Mouse (Mus musculus): Measurements from ENCODE around the gene Pitpnb.

The Pitpnb gene

GRCm38 (mm10) chr5:111421424-111421823 is 90.9 kb downstream of the Pitpnb start:
- DNase-seq (ENCODE audit: low read depth): no peak

DNA sequence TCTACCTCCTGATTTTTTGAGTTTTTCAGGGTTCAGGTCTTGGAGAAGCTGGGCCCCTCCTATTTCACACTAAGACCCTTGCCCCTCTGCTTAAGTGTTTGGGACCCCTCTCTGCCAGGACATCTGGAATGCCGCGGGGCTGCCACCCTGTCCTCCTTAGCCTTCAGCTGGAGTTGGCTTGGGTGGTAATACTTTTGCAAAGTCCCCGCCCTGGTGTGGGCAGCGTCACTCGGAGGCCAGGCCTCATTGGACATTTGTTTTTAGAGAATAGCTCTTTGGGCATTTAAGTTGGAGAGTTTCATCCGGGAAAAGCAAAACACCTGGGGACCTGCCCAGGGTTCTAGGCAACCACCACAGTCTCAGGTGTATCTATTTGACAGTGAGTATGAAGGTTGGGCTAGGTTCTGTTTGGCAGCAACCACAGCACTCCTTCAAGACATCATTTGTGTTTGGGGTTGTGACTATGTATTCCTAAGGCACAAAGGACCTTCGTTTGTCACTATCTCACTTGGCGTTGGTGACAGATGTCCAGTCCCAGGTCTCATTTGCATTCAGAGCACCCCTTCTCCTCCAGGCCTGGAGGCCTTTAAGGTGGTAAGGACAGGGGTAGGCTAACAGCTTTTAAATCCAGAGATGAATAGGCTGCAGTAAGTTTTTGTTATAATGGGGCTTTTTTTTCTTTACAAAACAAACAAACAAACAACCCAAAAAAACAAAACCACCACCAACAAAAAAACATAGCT is 91.7 kb downstream of the Pitpnb start:
- DNase-seq (ENCODE audit: low read depth): no peak

GRCm38 (mm10) chr5:111423011-111423410 is 92.4 kb downstream of the Pitpnb start:
- DNase-seq (ENCODE audit: low read depth): no peak

DNA sequence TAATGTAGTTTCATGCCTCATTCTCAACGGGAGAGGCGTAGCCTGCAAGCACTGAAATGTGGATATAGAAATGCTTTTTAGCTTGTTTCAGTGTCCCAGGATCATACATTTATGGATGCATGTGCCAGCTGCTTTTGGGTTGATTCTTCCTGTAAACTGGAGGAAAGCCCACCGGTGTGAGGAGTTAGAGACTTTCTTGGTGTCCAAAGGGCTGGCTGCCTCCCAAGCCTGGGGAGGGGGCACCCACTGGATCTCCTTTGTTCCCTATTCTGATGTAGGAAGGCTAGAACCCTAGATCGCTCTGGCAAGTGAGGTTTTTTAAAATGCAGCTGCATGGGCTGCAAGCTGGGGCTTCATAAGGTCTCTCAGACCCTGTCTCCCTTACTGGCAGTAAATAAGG is 93.1 kb downstream of the Pitpnb start:
- no peak for DNase-seq (ENCODE audit: low read depth)

- no peak for DNase-seq (ENCODE audit: low read depth)
These were observed 95.2 kb downstream of the Pitpnb start for GRCm38 (mm10) chr5:111425813-111426212.

DNA sequence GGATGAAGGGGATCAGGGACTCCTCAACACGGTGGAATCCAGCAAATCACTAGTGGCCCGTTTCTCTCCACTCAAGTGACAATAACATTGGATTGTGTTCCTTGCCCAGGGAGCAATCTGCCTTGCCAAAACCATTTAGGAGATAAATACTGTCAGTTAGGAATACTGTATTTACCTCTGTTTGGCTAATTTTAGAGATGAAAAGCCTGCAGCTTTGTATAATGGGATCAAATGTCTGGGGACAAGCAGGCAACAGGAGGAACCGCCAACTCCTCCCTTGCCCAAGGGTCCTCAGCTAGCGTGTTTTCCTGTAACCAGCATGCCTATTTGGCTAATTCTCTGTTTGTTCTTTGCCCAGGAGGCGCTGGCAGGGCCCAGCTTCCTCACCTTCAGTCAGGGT is 95.7 kb downstream of the Pitpnb start:
- DNase-seq (ENCODE audit: low read depth): no peak

DNA sequence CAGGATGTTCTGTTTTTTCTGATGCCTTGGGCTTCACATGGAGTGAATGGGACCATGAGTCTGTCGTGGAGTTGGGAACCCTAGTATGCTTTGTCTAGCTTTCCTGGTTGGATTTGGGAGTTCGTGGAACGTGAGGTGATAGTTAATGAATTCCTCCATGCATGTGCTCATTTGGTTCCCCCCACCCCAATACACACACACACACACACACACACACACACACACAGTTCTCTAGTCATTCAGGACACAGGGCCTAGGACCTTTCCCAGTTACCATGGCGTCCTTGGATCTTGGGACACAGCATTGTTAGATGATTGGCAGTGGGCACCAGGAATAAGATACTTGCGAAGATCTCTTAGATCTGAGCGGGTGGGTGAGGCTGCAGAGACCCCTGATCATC is 98.3 kb downstream of the Pitpnb start:
- DNase-seq (ENCODE audit: low read depth): no peak

DNA sequence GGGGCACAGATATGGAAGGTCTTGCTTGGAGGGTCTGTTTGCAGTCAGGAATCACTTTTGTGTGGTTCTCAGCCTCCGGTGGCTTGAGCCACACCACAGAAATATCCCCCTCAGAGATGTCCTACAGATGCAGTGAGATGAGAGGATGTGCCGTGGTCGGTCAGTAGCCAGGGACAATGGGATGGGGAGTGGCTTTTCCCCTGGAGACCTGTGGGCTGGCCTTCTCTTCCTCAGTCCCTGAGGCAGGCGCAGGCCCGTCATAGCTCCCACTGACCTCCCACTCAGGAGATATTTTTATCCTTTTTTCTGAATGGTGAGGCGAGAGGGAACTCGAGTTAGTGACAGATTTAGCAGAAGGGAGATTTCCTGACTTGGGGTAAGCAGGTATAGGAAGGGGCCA is 99.2 kb downstream of the Pitpnb start:
- no peak for DNase-seq (ENCODE audit: low read depth)

DNA sequence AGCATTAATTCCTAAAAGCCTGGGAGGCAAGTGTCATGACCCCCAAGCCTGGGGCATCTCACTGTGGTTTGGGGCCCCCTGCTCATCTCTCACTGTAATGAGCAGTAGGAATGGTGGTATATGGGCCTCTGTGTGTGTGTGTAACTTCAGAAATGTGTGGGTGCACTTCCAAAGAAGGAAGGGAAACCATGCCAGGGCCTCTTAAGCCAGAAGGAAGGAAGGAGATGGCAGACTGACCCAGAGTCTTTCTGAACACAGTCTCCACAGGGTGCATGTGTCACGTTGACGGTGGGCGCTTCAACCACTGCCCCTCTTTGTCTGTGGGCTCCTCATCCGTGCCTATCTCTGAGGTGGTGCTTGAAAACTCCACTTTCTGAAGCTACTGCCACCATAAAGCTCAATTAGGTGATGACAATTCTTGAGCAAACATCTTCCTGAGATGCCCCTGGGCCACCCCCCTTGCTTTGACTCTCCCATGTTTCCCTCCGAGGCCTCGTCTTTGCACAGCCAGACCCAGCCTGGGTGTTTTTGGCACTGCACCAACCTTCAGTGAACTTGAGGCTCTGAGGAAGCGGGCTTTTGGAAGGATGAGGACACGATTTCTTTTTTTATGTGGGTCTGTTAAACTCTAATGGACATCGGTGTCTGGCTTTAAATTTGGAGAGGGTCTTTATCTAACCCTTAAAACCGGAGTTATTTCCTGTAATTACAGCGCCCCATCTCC is 100.6 kb downstream of the Pitpnb start:
- DNase-seq (ENCODE audit: low read depth): no peak

DNA sequence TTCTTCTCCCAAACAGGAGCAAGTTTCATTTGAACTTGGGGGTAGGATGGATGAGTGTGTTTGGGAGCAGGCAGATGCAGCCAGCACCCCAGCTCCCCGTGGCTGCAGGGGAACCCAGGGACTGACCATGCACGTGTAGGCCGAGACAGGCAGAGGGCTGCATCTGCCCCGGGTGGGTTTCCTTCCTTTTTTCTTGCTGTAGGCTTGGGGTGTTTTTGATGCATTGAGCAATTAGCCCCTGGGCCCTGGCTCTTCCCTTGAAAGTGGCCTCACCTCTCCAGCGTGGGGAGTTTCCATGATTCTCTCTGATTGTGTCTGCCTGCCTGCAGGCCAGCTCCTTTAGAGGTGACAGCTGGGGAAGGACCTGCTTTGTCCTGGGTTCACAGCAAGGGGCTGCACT is 102.3 kb downstream of the Pitpnb start:
- DNase-seq (ENCODE audit: low read depth): no peak

DNA sequence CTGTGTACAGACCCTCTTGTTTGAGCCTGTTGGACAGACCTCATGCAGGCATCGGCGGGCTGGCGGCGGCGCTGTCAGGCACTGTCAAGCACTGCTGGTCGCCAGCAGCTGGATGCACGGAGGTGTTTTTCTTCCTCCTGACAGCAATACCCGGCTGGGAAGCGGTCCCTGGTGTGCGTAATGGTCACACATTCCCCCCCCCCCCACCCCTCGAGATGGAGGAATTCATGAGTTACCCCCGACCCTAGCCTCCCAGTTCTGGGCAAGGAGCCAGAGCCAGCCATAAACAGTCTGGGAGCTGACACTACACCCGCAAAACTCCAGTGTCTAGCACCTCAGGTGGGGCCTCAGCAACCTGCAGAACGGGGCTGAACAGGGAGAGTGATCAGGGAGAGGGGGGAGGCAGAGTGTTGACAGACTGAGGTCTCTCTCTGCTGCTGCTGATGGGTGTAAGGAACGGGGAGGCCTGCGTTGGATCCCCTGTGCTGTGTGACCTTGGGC is 103.8 kb downstream of the Pitpnb start:
- no peak for DNase-seq (ENCODE audit: low read depth)

DNA sequence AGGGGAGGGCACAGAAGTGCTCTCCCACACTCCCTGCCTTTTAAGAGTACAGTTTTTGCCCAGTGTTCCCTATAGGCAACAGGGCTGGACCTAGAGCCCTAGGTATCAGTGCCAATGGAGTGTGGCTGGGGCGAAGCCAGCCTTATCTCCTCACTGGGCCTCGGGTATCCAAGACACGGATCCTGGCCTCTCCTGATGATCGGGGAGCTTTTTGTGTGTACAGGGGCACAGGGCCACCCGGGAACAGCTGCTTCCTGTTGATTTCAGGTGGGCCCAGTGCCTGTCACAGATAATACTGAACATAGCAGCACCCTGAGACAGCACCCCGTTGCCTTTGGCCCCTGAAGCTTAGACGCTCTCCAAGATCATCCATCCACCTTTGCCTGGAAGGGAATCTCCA is 105.7 kb downstream of the Pitpnb start:
- DNase-seq (ENCODE audit: low read depth): no peak

DNA sequence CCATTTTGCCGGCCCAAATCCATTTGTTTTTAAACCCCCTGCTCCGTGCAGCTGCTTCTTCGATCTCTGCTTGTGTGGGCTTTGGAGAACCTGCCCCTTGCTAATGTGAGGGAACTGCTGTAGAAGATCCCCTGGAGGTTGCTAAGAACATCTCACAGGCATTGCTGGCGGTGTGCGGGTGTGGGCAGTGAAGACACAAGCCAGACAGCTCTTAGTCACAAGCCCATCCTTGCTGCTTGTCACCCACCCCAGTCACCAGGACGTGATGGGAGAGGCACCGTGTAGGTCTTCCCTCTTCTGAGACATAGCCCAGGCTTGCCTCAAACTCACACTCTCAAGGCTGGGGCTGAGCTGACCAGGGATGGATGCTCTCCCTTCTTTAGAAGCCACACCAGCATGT is 106.6 kb downstream of the Pitpnb start:
- no peak for DNase-seq (ENCODE audit: low read depth)
